Mouse (Mus musculus): ENCODE data around the gene Calcr.
"Not testable (repeated sequence)": the region's sequence is repeated elsewhere in the genome, so short reads cannot be mapped to it uniquely, and the experiment has no call there.

Gene Calcr

DNA sequence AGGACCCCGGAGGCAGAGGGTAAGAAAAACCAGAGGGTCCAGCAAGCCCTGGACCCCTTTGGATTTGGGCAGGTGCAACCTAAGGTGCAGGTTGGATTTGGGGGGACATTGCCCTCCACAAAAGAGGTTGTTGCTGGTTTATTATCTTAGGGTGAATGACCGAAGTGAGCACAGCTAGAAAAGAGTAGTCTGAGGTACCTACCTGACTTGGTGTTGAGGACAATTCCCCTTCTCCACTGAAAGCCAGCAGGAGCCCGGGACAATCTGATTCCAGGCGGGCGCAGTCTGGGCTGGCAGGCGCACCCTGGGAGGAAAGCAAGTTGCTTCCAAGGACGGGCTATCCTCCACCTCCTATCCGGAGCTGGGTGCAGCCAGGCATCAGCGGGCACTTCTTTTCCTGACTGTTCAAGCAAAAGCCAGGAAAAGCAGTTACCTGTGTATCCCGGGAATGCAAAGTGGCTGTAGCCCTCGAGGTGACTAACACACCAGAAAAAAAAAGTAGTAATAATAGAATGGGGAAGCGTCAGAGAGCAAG is at the start of gene Calcr:
TSS of gene Calcr (minus strand) at position 485 of the 535 bp plus-strand sequence.
- ATAC-seq (ENCODE audit: insufficient number of reproducible peaks, low FRiP score, low TSS enrichment): no peak

DNA sequence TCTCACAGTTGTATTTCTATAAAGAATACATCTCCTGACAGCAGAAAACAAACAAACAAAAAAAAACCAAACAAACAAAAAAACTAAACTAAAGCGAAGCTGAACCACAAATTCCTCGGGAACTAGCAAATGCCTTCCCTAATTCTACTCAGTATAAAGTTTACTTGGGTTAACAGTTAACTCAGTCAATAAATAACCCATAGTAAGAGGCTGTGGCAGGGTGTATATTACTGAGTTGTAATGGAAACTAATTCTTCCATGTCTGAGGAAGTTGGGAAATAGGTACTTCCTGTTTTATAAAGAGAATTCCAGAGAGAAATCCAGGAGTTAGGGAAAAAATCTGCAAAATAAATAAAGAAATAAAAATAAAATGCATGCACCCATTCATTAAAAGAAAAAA is 3.0 kb upstream of the Calcr start:
- no peak for ATAC-seq (ENCODE audit: insufficient number of reproducible peaks, low FRiP score, low TSS enrichment)

DNA sequence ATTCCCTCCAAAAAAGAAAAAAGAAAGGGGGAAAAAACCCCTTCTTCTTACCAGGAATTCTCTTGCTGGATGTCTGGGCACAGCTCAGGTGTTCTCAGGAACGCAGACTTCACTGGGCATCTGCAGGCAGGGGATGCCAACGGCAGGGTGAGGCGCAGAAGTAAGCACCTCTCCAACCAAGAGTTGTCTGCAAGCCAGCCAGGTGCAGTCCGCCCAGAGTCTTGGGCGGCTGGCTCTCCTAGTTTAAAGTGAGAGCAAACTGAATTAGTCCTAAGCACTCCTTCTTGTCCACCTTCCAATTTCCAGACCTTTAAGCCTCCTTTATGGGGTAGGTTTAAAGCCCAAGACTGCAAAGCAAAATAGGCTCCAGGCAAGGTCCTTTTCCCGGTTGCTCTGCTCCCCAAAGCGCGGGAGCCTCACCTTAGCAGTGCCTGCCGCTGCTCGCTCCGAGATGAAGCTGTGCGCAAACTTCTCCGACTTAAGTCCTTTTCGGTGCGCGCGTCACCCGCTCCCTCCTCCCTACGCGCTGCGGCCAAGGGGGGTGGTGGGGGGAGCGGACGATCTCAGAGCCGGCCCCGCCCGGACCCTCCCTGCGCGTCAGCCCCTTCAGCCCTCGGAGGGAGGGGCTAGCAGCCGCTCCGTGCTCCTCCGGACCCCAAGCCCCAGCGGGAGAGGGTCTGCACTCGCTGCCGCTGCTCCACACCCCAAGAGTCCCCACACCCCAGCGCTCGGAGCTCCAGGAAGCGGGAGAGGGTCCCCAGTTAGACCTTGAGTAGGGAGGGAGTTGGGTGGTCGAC is 1.1 kb downstream of the Calcr start:
- ATAC-seq (ENCODE audit: insufficient number of reproducible peaks, low FRiP score, low TSS enrichment): no peak

DNA sequence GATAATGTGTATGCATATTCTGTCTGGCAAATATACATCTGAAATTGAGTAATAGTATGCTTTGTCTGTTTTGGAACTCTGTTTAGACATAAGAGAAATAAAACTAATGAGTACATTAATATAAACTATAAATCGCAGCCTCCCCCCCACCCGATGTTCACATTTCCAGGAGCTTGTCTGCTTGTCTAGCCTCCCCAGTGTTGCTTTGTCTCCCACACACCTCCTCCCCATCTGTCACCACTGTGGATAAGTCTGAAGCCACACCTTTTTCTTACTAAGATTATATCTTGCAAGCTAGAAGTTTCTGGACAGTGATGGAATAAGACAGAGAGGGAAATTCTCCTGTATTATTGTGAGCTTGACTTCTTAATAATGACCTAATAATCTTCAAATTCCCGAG is 12.9 kb downstream of the Calcr start:
- no peak for ATAC-seq (ENCODE audit: insufficient number of reproducible peaks, low FRiP score, low TSS enrichment)

DNA sequence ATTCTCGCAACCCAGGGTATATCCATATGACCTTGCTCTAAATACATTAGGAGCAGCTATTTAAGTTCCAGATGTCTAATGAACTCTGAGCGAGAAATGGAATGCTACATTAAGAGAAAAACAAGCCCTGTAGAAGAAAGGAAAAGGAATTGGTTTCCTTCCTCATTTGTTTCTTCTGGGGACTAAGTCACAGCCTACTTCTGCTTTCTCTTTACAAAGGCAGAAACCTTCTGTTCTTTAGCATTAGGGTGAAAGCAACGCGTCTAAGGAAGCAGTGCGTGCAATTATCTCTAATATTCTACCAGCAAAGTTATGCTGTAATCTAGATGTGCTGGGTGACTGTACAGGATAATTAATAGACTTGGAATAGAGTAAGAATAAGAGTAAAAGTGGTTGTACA is 14.9 kb downstream of the Calcr start:
- no peak for ATAC-seq (ENCODE audit: insufficient number of reproducible peaks, low FRiP score, low TSS enrichment)

DNA sequence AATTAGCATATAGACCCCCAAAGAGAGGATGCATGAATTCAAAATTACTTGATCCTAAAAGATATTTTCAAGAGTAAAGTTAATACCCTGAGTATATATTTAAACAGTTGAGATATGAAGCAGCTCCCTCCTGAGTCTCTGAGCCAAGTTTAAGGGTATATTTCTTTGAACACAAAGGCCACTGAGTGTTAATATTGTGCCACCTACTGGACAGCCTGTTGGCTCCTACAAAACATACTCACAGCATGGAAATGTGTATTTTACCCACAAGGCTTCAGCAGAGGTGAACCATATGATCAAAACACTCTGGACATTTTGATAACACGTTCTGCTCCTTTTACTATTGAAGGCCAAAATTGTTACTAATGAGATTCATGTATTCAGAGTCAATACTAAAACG is 19.0 kb downstream of the Calcr start:
- ATAC-seq (ENCODE audit: insufficient number of reproducible peaks, low FRiP score, low TSS enrichment): no peak

DNA sequence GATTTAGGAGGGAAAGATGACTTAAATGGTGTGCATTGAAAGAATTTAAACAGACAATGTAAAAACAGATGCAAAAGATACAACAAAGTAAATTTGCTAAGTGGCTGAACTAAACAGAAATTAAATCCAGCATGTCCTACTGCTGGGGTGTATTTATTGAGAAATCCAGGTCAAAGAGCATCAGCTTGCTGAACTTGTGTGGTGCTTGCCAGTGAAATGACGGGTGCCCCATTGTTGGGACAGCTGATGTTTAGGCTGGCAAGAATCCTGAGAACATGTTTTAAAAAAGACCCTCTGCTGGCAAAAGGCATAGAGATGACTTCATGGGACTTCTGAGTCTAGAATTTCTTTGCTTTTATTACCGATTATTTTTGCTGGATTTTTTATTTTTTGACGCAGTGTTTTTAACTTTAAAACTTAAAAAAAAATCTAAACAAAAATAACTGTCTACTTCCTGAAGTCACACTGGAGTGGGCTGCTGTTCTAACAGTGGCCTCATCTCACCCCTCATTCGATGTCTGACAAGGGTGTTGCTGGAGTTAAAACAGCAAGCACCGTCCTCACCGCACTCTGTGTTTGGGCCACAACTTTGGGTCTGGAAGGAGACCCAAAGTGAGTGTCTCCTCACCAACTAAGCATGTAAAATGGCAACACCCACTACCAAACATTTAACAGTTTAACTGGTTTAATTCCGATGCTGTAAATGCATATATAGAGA is 22.4 kb downstream of the Calcr start:
- no peak for ATAC-seq (ENCODE audit: insufficient number of reproducible peaks, low FRiP score, low TSS enrichment)

DNA sequence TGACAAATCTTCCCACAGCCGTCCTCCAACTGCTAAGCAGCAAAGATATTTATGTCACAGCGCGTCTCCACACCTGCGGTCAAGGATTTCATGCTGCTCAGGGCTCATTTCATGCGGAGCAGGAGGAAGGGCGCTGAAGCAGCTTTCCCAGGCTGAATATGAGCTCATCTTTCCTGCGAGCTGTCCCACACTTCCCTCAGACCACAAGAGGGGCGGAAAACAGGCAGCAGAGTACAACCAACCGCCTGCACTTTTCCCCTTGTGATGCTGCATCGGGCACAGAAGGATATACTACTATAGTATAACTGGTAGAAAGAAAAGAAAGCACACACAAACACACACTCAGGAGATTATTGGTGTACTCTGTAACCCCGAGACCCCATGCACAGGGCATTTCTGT is 23.2 kb downstream of the Calcr start:
- ATAC-seq (ENCODE audit: insufficient number of reproducible peaks, low FRiP score, low TSS enrichment): no peak

DNA sequence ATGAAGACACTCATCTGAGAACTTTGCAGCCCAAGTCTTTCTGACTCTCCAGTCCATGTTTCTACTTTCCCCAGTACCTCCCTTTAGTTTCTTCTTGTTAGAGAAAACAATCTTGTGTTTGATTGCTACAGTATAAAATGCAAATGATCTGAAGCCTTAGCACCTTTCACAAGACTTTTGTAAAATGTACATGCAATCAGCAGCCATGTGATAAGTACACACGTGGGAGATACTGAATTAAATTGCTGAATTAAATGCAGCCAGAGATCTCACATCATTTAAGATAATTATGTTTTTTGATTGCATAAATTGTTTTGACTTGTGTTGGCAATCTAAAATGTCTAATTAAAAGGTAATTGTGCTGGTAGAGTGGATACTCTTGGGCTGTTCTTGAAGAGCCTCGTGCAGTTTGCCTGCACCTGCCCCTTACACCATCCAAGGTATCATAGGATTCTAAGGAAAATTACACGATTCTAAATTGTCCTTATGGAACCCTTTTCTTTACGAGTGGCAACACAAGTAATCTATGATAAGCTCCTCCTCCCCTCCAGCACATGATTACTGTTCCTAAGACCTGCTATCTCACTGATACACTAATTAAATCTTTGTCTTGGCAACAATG is 34.2 kb downstream of the Calcr start:
- no peak for ATAC-seq (ENCODE audit: insufficient number of reproducible peaks, low FRiP score, low TSS enrichment)

DNA sequence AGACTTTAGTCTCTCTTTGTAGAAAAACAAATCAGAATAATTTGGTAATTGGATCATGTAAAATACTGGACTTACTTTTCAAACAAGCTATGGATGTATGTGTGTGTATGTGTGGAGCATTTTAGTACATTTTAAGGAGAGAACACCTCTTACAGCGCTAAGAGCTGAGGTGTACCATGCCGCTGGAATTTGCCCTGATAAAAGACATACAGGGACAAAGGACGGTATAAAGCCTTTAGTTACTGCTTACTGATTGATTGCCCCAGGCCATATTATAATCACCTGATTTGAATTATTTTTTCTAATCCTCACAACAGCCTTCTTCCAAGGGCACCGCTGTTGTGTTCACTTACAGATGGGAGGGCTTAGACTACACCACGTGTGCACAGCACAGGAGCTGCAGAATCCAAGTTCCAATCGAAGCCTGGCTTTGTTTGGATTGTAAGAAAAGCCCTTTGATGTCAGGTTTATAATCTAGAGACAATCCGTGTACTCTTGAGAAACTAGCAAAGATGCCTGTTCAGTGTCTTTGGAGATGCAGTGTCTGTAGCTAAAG is 76.3 kb downstream of the Calcr start:
- no peak for ATAC-seq (ENCODE audit: insufficient number of reproducible peaks, low FRiP score, low TSS enrichment)

DNA sequence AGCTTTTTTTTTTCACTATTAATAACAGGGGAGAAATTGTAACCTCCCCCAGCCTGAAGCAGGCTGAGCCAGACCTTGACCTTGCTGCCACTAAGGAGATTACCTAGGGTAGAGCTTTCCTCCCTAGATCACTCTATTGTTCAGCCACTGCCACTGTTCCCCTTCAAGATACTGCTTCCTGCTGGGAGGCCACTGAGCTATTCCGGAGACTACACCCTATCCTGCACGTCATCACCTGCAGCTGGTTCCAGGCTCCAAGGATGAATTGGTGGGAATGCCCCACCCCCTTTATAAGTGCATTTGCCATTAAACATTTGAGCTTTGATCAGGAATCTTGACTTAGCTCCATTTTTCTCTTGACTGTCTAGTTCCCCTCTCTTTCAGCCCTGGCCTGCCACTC is 86.2 kb downstream of the Calcr start:
- not testable (repeated sequence) for ATAC-seq (ENCODE audit: insufficient number of reproducible peaks, low FRiP score, low TSS enrichment)

DNA sequence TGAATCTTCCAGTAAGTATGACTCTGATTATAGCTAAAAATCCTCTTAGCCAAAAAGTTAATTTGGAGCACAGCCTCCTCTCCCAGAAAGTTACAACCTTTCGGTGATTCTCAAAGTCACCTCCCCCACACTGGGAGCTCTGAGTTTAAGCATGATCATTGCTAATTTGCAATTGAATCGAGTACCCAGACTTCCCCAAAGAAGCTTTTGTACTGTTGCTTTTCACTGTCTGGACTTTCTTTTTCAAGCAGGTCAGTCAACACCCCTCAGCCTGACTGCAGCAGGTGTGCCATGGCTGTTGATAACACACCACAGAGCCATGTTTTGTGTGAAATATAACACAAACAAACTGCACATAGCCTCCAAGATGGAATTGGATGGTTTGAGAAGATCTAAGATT is 86.7 kb downstream of the Calcr start:
- ATAC-seq (ENCODE audit: insufficient number of reproducible peaks, low FRiP score, low TSS enrichment): no peak

DNA sequence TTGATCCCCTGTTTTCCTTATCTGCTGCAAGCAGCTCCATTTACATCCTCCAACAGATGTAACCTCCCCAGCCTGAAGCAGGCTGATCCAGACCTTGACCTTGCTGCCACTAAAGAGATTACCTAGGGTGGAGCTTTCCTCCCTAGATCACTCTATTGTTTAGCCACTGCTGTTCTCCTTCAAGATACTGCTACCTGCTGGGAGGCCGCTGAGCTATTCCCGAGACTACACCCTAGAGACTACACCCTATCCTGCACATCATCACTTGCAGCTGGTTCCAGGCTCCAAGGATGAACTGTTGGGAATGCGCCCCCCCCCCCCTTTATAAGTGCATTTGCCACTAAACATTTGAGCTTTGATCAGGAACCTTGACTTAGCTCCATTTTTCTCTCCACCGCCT is 92.6 kb downstream of the Calcr start:
- not testable (repeated sequence) for ATAC-seq (ENCODE audit: insufficient number of reproducible peaks, low FRiP score, low TSS enrichment)

DNA sequence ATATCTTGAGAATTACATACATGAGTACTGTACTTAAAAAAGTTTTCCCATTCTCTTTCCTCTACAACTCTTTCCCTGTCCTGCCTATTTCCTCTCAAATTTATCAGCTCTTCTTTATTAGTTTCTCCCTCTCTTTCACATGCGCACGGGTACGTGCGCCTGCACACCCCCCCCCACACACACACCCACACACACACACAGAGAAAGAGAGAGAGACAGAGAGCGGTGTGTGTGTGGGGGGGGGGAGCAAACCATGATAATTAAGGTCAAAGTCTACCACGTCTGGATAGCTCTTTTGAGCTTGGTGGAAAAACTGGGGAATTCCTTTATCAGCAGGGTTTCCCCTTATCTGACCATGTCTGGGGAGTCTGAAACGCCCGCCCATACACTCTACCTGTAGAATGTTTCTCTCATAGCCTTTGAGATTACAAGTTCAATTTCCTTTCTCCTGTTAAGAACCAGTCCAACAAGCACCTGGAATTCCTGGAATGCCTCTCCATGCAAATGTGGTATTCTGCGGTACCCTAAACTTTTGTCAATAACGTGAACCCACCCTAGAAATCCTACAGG is 100.3 kb downstream of the Calcr start:
- no peak for ATAC-seq (ENCODE audit: insufficient number of reproducible peaks, low FRiP score, low TSS enrichment)

DNA sequence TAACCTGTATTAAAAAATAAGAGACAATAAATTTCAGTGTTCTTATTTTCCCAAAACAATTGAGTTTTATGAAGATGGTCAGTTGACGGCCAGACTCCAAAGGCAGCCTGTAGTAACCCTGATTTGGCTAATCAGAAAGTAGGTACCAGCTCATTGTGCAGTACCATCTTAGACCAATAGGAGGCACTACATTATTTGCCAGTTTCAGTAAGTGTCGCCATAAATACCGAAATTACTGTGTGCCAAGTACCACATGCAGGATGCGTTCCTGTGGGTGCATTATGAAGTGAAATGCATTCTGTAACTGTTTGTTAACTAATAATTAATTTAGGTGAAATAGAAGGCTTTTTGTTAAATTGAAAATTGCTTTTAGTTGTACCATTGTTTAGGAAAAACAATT is 106.1 kb downstream of the Calcr start:
- no peak for ATAC-seq (ENCODE audit: insufficient number of reproducible peaks, low FRiP score, low TSS enrichment)

Data from cerebellum, adult (tissue).